Mouse (Mus musculus): ENCODE measurements around the gene Zmynd8.

GRCm38 (mm10) chr2:165809091-165809490 is 89.7 kb downstream of the Zmynd8 start:
- no peak for TF ChIP-seq CTCF (IDR thresholded peaks at IDR 0.05; ENCODE audit: insufficient read depth, low read length)
- TF ChIP-seq POLR2A (IDR thresholded peaks at IDR 0.05; ENCODE audit: borderline replicate concordance, extremely low read depth, low read depth, low read length), result no peak
